Comparison of ENCODE assay signal across 8 mouse cellular contexts in the genomic region with DNA sequence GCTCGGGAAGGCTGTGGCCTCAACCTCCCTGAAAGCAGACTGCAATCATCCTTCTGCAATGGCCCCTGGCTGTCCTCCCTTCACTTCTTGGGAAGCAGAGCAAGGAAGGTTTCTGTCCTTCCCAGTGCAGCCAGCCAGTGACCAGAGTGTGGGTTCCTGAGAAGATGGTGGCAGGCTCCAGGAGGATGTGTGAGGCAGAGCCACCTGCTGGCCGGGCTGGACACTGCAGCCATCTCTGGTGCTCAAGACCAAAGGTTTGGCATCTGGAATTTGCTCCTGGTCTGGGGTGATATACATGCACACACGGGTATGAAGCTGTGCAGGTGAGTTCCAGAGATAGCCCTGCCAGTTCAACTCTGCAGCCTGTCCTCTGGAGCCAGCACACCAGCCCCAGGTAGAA.
DNase-seq lines count a peak whose midpoint lies in the region; ATAC-seq lines count a peak whose summit lies in the region.

No protein-coding gene starts in this region.

- H3K4me1 ChIP-seq in midbrain, embryonic 11.5 days (ENCODE audit: control insufficient read depth, insufficient read depth, low read length), result peaks cover 29% of the 10 kb centered on the region
- peaks cover 38% of the 10 kb centered on the region for H3K4me1 ChIP-seq in midbrain, embryonic 13.5 days (replicated peaks)

- WGBS in midbrain, embryonic 11.5 days, result 26% methylated on average over 3 of the region's 3 CpGs
- WGBS in midbrain, embryonic 13.5 days, result 18% methylated on average over 3 of the region's 3 CpGs

- intact Hi-C loops in heart, postnatal 10 days (cut with DNase I), result loop anchor here (5.0 to 10.0 kb wide), 3 partner anchors 396 to 1928 kb away; no protein-coding TSS in a partner anchor
- intact Hi-C loops in left cerebral cortex, postnatal 36 days (cut with DNase I), result no loop called here

- H3K27ac ChIP-seq in midbrain, embryonic 11.5 days (ENCODE audit: low read depth, low read length), result no peak overlapping the region
- no peak overlapping the region for H3K27ac ChIP-seq in midbrain, embryonic 13.5 days

- no peak overlapping the region for H3K9ac ChIP-seq in midbrain, embryonic 11.5 days (ENCODE audit: low read length)
- no peak overlapping the region for H3K9ac ChIP-seq in midbrain, embryonic 13.5 days (replicated peaks)

- no peak overlapping the region for H3K4me2 ChIP-seq in midbrain, embryonic 11.5 days
- H3K4me2 ChIP-seq in midbrain, embryonic 13.5 days (replicated peaks), result no peak overlapping the region

- H3K36me3 ChIP-seq in midbrain, embryonic 11.5 days (ENCODE audit: control insufficient read depth, insufficient read depth, low read length), result no peaks in the 10 kb centered on the region
- no peaks in the 10 kb centered on the region for H3K36me3 ChIP-seq in midbrain, embryonic 13.5 days

- H3K27me3 ChIP-seq in midbrain, embryonic 11.5 days (ENCODE audit: control insufficient read depth, insufficient read depth, low read length), result peaks cover 32% of the 10 kb centered on the region
- H3K27me3 ChIP-seq in midbrain, embryonic 13.5 days, result peaks cover 42% of the 10 kb centered on the region

- H3K9me3 ChIP-seq in midbrain, embryonic 11.5 days (ENCODE audit: control insufficient read depth, low read length), result no peaks in the 10 kb centered on the region
- no peaks in the 10 kb centered on the region for H3K9me3 ChIP-seq in midbrain, embryonic 13.5 days

- no peak for ATAC-seq in midbrain, embryonic 11.5 days (ENCODE audit: low FRiP score)
- no peak for ATAC-seq in midbrain, embryonic 13.5 days

- H3K4me3 ChIP-seq in midbrain, embryonic 11.5 days (ENCODE audit: low read depth, low read length), result no peak overlapping the region
- no peak overlapping the region for H3K4me3 ChIP-seq in midbrain, embryonic 13.5 days (replicated peaks)

- DNase-seq in midbrain, embryonic 11.5 days (ENCODE audit: low spot score, missing footprints), result peak; percentile 98
- DNase-seq in adipocyte (ENCODE audit: low spot score), result peak; percentile 45
- DNase-seq in cerebellum, adult 9-11 months, result peak; percentile 18
- DNase-seq in heart, postnatal 10 days, result peak; percentile 27 to 54
- DNase-seq in left cerebral cortex, postnatal 36 days (ENCODE audit: low spot score in 2 of 2), result peak; percentile 37 to 47
- DNase-seq in retina, postnatal 1 day, result peak; percentile 63
- DNase-seq in natural killer cell, adult 2 months (ENCODE audit: low spot score in 2 of 2), result no peak

Comparison
In these comparisons a context has a peak if more than half of its experiments do, and no peak if none do; other contexts are left out.
1. DNase-seq: peak in midbrain, embryonic 11.5 days (single experiment), adipocyte (single experiment), cerebellum, adult 9-11 months (single experiment), heart, postnatal 10 days (2 of 2), left cerebral cortex, postnatal 36 days (2 of 2) and retina, postnatal 1 day (single experiment); none in natural killer cell, adult 2 months (0 of 2).